Mouse (Mus musculus): ENCODE data around the gene Lhfp.

- no peak for TF ChIP-seq GATA1 (IDR thresholded peaks at IDR 0.05; ENCODE audit: borderline replicate concordance, low read length)
- no peak for TF ChIP-seq CTCF (IDR thresholded peaks at IDR 0.05; ENCODE audit: low read depth, low read length)
- no peak for TF ChIP-seq POLR2AphosphoS5 (IDR thresholded peaks at IDR 0.05; ENCODE audit: insufficient replicate concordance, low read depth, low read length)
- no peak for TF ChIP-seq TAL1 (conservative IDR thresholded peaks at IDR 0.05; ENCODE audit: low read depth, low read length)
- TF ChIP-seq GATA2 (IDR thresholded peaks at IDR 0.05; ENCODE audit: borderline replicate concordance, low read depth, low read length) = no peak
Observed at GRCm38 (mm10) chr3:53310093-53310492, 268.8 kb downstream of the Lhfp start.

Measured in G1E (cell line).